Mouse (Mus musculus) MEL (cell line): Measurements from ENCODE around the gene Sgpp1. TPM values are rescaled to one million over a fixed set of nuclear protein-coding genes. Genes with fewer than 3 reads are reported as not detected.

ENCODE experiments used
- DNase-seq: peaks from one replicate; pipeline ENCODE4 v3.0.0; 2011; ENCODE audit warnings: low read depth, low spot score
- H3K27ac ChIP-seq: 2 replicates; pipeline ENCODE4 v1.5.1; 2012; ENCODE audit warnings: low read depth, mild to moderate bottlenecking, control low read depth, low read length, moderate library complexity; ENCODE audit not compliant: control insufficient read depth
- H3K27me3 ChIP-seq, 2 experiments: fragments of 150-350 bp in 1 of 2; sonication (generic) in 1 of 2; 2 replicates each; pipeline ENCODE4 v1.6.1; 2012; ENCODE audit warnings: low read length in 2 of 2, mild to moderate bottlenecking in 2 of 2, improper control_type of control experiment in 1 of 2, moderate library complexity in 1 of 2; ENCODE audit not compliant: insufficient read depth in 2 of 2, control insufficient read depth in 1 of 2
- H3K36me3 ChIP-seq, 2 experiments: 2 replicates each; pipeline ENCODE4 v1.6.1; 2012 to 2014; ENCODE audit warnings: low read length in 2 of 2, improper control_type of control experiment in 1 of 2, inconsistent platforms in 1 of 2, mild to moderate bottlenecking in 1 of 2; ENCODE audit not compliant: insufficient read depth in 2 of 2, control insufficient read depth in 1 of 2
- H3K4me1 ChIP-seq, 2 experiments: fragments of 150-350 bp in 1 of 2; sonication (generic) in 1 of 2; 2 replicates each; pipeline ENCODE4 v1.6.1; 2012; ENCODE audit warnings: low read length in 2 of 2, improper control_type of control experiment in 1 of 2, mild to moderate bottlenecking in 1 of 2; ENCODE audit not compliant: insufficient read depth in 2 of 2, control insufficient read depth in 1 of 2
- H3K4me3 ChIP-seq, 2 experiments: fragments of 150-350 bp in 1 of 2; sonication (generic) in 1 of 2; 2 replicates each; pipeline ENCODE4 v1.5.1; 2012; ENCODE audit warnings: low read depth in 2 of 2, low read length in 2 of 2, mild to moderate bottlenecking in 2 of 2, moderate library complexity in 2 of 2, control low read depth in 1 of 2, improper control_type of control experiment in 1 of 2; ENCODE audit not compliant: control insufficient read depth in 1 of 2, insufficient read depth in 1 of 2
- H3K79me2 ChIP-seq: 2 replicates; pipeline ENCODE4 v1.6.1; 2012; ENCODE audit warnings: mild to moderate bottlenecking, low read length, moderate library complexity; ENCODE audit not compliant: control insufficient read depth, poor library complexity, insufficient read depth
- H3K9ac ChIP-seq: 2 replicates; pipeline ENCODE4 v1.6.1; 2012; ENCODE audit warnings: low read depth, mild to moderate bottlenecking, control low read depth, low read length, moderate library complexity; ENCODE audit not compliant: control insufficient read depth, poor library complexity, severe bottlenecking
- H3K9me3 ChIP-seq: fragments of 150-350 bp; sonication (generic); replicated peaks from 2 replicates; pipeline ENCODE4 v1.6.1; 2012; ENCODE audit warnings: mild to moderate bottlenecking, low read length, improper control_type of control experiment, moderate library complexity; ENCODE audit not compliant: insufficient read depth
- BHLHE40 ChIP-seq: IDR thresholded peaks from 2 replicates; pipeline ENCODE4 v1.6.1; 2012; ENCODE audit warnings: low read depth, mild to moderate bottlenecking, inconsistent platforms, low read length, improper control_type of control experiment, borderline replicate concordance
- EP300 ChIP-seq, 2 experiments: IDR thresholded peaks; 2 replicates each; pipeline ENCODE4 v1.6.1; 2011; ENCODE audit warnings: improper control_type of control experiment in 2 of 2, low read length in 2 of 2, low read depth in 1 of 2, mild to moderate bottlenecking in 1 of 2
- ETS1 ChIP-seq: IDR thresholded peaks from 2 replicates; pipeline ENCODE4 v1.6.1; 2012; ENCODE audit warnings: low read depth, mild to moderate bottlenecking, inconsistent platforms, low read length, improper control_type of control experiment, moderate library complexity
- GATA1 ChIP-seq: IDR thresholded peaks from 2 replicates; pipeline ENCODE4 v1.6.1; 2011; ENCODE audit warnings: low read depth, low read length, improper control_type of control experiment
- JUND ChIP-seq: IDR thresholded peaks from 2 replicates; pipeline ENCODE4 v1.6.1; 2011; ENCODE audit warnings: low read depth, mild to moderate bottlenecking, improper control_type of control experiment, low read length
- MAX ChIP-seq: IDR thresholded peaks from 2 replicates; pipeline ENCODE4 v1.6.1; 2011; ENCODE audit warnings: low read length, improper control_type of control experiment
- MAZ ChIP-seq: IDR thresholded peaks from 2 replicates; pipeline ENCODE4 v1.6.1; 2012; ENCODE audit warnings: low read depth, mild to moderate bottlenecking, inconsistent platforms, low read length, improper control_type of control experiment
- MEF2A ChIP-seq: IDR thresholded peaks from 2 replicates; pipeline ENCODE4 v1.6.1; 2014; ENCODE audit warnings: low read depth, mild to moderate bottlenecking, inconsistent platforms, low read length, improper control_type of control experiment; ENCODE audit not compliant: poor library complexity, insufficient replicate concordance, severe bottlenecking; ENCODE audit errors: extremely low read depth
- MYC ChIP-seq: IDR thresholded peaks from 2 replicates; pipeline ENCODE4 v1.6.1; 2011; ENCODE audit warnings: low read depth, mild to moderate bottlenecking, low read length, improper control_type of control experiment, moderate library complexity
- NELFE ChIP-seq: IDR thresholded peaks from 2 replicates; pipeline ENCODE4 v1.6.1; 2011; ENCODE audit warnings: low read depth, low read length, improper control_type of control experiment
- NRF1 ChIP-seq: IDR thresholded peaks from 2 replicates; pipeline ENCODE4 v1.6.1; 2014; ENCODE audit warnings: low read depth, mild to moderate bottlenecking, inconsistent platforms, low read length, improper control_type of control experiment, moderate library complexity; ENCODE audit not compliant: poor library complexity, insufficient read depth, severe bottlenecking
- POLR2A ChIP-seq, 2 experiments: IDR thresholded peaks; 2 replicates each; pipeline ENCODE4 v1.6.1; 2011 to 2012; ENCODE audit warnings: low read length in 2 of 2, mild to moderate bottlenecking in 2 of 2, control low read depth in 1 of 2, improper control_type of control experiment in 1 of 2, low read depth in 1 of 2, moderate library complexity in 1 of 2; ENCODE audit not compliant: control insufficient read depth in 1 of 2, insufficient read depth in 1 of 2, poor library complexity in 1 of 2
- POLR2AphosphoS2 ChIP-seq: IDR thresholded peaks from 2 replicates; pipeline ENCODE4 v1.6.1; 2011; ENCODE audit warnings: low read length, improper control_type of control experiment
- RCOR1 ChIP-seq: IDR thresholded peaks from 2 replicates; pipeline ENCODE4 v1.6.1; 2012; ENCODE audit warnings: low read depth, mild to moderate bottlenecking, inconsistent platforms, low read length, improper control_type of control experiment
- SIN3A ChIP-seq: IDR thresholded peaks from 2 replicates; pipeline ENCODE4 v1.6.1; 2012; ENCODE audit warnings: low read length, improper control_type of control experiment, inconsistent platforms
- TAL1 ChIP-seq: IDR thresholded peaks from 2 replicates; pipeline ENCODE4 v1.6.1; 2012; ENCODE audit warnings: mild to moderate bottlenecking, inconsistent platforms, low read length, moderate library complexity, mixed read lengths
- TBP ChIP-seq: IDR thresholded peaks from 2 replicates; pipeline ENCODE4 v1.8.0; 2011; ENCODE audit warnings: low read depth, low read length, improper control_type of control experiment
- TCF12 ChIP-seq: IDR thresholded peaks from 2 replicates; pipeline ENCODE4 v1.6.1; 2014; ENCODE audit warnings: low read depth, mild to moderate bottlenecking, inconsistent platforms, low read length, improper control_type of control experiment, moderate library complexity
- UBTF ChIP-seq: IDR thresholded peaks from 2 replicates; pipeline ENCODE4 v1.6.1; 2012; ENCODE audit warnings: low read depth, mild to moderate bottlenecking, inconsistent platforms, low read length, improper control_type of control experiment, moderate library complexity, borderline replicate concordance; ENCODE audit not compliant: insufficient read depth
- USF2 ChIP-seq, 2 experiments: IDR thresholded peaks; 2 replicates each; pipeline ENCODE4 v1.6.1; 2011 to 2012; ENCODE audit warnings: improper control_type of control experiment in 2 of 2, low read length in 2 of 2, borderline replicate concordance in 1 of 2, inconsistent platforms in 1 of 2, low read depth in 1 of 2, mild to moderate bottlenecking in 1 of 2; ENCODE audit not compliant: insufficient read depth in 1 of 2
- ZKSCAN1 ChIP-seq: IDR thresholded peaks from 2 replicates; pipeline ENCODE4 v1.6.1; 2012; ENCODE audit warnings: low read depth, mild to moderate bottlenecking, inconsistent platforms, low read length, improper control_type of control experiment, moderate library complexity
- ZNF384 ChIP-seq: IDR thresholded peaks from 2 replicates; pipeline ENCODE4 v1.6.1; 2012; ENCODE audit warnings: low read depth, mild to moderate bottlenecking, inconsistent platforms, low read length, improper control_type of control experiment
- polyA plus RNA-seq, 2 experiments: library from polyadenylated mRNA; stranded (reverse) in 1 of 2; unstranded in 1 of 2; fragments of >175 nt in 1 of 2; fragments of >200 nt in 1 of 2; gene quantifications; 2 replicates each; pipeline versions ENCODE4 v1.2.1 to v1.2.4; 2012; ENCODE audit warnings: low replicate concordance in 2 of 2, low read depth in 1 of 2; ENCODE audit not compliant: insufficient read length in 2 of 2, insufficient read depth in 1 of 2, missing spikeins in 1 of 2
- total RNA-seq: library from RNA; depleted of rRNA; stranded (reverse); fragments of 300-350 nt; gene quantifications from 2 replicates; pipeline ENCODE4 v1.2.3, GENCODE M21; 2012

Gene Sgpp1
- total and polyA plus RNA-seq, 3 experiments, result 22.7 to 28.8 TPM; not detected in 1

- TF ChIP-seq POLR2A (IDR thresholded peaks at IDR 0.05; ENCODE audit: control insufficient read depth in 1 of 2, insufficient read depth in 1 of 2, low read depth in 1 of 2, low read length in 2 of 2, poor library complexity in 1 of 2) (no peak), TCF12 (no peak), MEF2A (no peak), POLR2AphosphoS2 (no peak), EP300 (IDR thresholded peaks at IDR 0.05; ENCODE audit: low read depth in 1 of 2, low read length in 2 of 2) (no peak), RCOR1 (no peak), GATA1 (no peak)
- H3K36me3 ChIP-seq, result peaks cover 0 to 46% of the 10 kb centered on the region in 2 experiments; a peak in 2 of 4 replicates
- H3K4me1 ChIP-seq, result peaks cover 13 to 33% of the 10 kb centered on the region in 2 experiments
- H3K4me3 ChIP-seq, result peak overlapping the region in 1 of 2 experiments; percentile 5; a peak in 1 of 4 replicates
- peak overlapping the region; percentile 43; the same call in 1 of the 2 replicates for H3K9ac ChIP-seq
- peak; percentile 49 for DNase-seq
- H3K27ac ChIP-seq, result peak overlapping the region; percentile 75
- no peaks in the 10 kb centered on the region for H3K27me3 ChIP-seq
- H3K9me3 ChIP-seq, result no peaks in the 10 kb centered on the region
- peaks cover 47% of the 10 kb centered on the region for H3K79me2 ChIP-seq
Observed at GRCm38 (mm10) chr12:75726349-75726861, 9.1 kb downstream of the Sgpp1 start.

- H3K36me3 ChIP-seq, result peaks cover 3 to 32% of the 10 kb centered on the region in 2 experiments
- peak; percentile 91 for DNase-seq
- peaks cover 7 to 27% of the 10 kb centered on the region in 2 experiments for H3K4me1 ChIP-seq
- H3K9ac ChIP-seq, result peak overlapping the region; percentile 48
- peak overlapping the region; percentile 99 for H3K27ac ChIP-seq
- H3K4me3 ChIP-seq, result peak overlapping the region; percentile 52 to 56
- peaks cover 33% of the 10 kb centered on the region for H3K79me2 ChIP-seq
- TF ChIP-seq MAX (no peak), GATA1 (peak; percentile 30; the same call in 1 of the 2 replicates), EP300 (IDR thresholded peaks at IDR 0.05; ENCODE audit: low read depth in 1 of 2, low read length in 2 of 2) (peak; percentile 43 to 68), MEF2A (no peak), ZKSCAN1 (no peak), ZNF384 (no peak), SIN3A (peak; percentile 47; the same call in 1 of the 2 replicates), MYC (peak; percentile 66; the same call in 1 of the 2 replicates), TCF12 (peak; percentile 65), TAL1 (peak; percentile 20; the same call in 1 of the 2 replicates), RCOR1 (peak; percentile 41; the same call in 1 of the 2 replicates), JUND (no peak), ETS1 (peak; percentile 85), BHLHE40 (0 out of 2 replicates have a peak, but pooled peaks have one; percentile 5), NELFE (peak; percentile 7; the same call in 1 of the 2 replicates), USF2 (IDR thresholded peaks at IDR 0.05; ENCODE audit: borderline replicate concordance in 1 of 2, insufficient read depth in 1 of 2, low read depth in 1 of 2, low read length in 2 of 2) (no peak), NRF1 (no peak), UBTF (no peak), MAZ (0 out of 2 replicates have a peak, but pooled peaks have one; percentile 50), TBP (0 out of 2 replicates have a peak, but pooled peaks have one; percentile 20)
- no peaks in the 10 kb centered on the region for H3K27me3 ChIP-seq
- H3K9me3 ChIP-seq, result no peaks in the 10 kb centered on the region
Observed at GRCm38 (mm10) chr12:75724621-75725324, 10.8 kb downstream of the Sgpp1 start.
